Mouse (Mus musculus): ENCODE data around the gene Cdhr3.

Cdhr3 gene

DNA sequence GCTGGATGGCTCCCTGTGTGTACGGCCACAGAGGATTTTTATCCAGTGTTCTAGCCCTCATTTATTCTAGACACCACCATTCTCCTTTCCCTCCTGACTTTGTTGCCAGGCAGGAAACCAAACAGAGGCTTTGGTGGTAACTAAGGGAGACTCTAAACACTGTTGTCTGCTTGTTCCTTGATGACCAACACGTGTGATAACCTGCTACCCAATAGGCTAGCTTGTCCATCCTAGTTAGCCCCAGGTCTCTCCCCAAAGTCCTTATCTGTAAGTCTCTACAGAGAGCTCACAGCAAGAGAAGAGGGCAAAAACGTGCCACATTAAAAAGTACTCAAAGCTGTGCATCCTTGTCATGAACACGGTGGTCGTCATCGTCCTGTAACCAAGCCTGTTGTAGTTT lies at the start of gene Cdhr3:
Gene Cdhr3, minus strand, starts transcription at position 101 of the 400 bp plus-strand sequence.
- no peak for DNase-seq (ENCODE audit: inconsistent age in 2 of 2, low spot score in 1 of 2)

DNA sequence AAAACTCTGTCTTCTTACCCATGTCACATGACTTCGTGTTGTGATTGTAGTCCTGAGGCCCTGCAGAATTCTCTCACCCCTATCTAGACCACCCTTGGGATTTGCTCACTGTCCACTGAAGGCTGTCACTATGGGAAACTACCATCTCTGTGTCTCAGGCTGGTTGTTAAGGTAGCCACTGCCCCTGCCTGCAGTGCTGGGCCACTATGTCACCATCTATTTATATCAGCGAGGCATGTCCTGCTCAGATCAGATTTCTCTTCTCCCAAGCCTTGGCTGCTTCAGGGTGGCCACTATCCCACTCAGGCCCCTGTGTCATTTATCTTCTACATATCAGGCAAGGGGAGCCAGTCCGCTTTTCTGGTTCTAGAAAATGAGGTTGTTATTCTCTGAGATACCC lies 46.4 kb upstream of the Cdhr3 start:
- no peak for DNase-seq (ENCODE audit: inconsistent age in 2 of 2, low spot score in 1 of 2)

DNA sequence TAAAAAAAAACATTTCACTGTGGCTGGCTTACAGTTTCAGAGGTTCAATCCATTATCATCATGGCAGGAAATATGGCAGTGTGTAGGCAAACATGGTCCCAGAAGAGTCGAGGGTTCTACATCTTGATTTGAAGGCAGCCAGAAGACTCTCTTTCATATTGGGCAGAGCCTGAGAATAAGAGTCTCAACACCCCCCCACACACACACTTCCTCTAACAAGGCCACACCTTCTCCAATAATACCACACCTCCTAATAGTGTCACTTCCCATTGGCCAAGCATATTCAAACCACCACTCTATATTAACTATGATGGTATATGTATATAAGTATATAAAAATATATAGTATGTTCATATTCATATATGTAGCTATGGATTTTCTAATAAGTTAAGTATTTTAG lies 45.2 kb upstream of the Cdhr3 start:
- no peak for DNase-seq (ENCODE audit: inconsistent age in 2 of 2, low spot score in 1 of 2)

DNA sequence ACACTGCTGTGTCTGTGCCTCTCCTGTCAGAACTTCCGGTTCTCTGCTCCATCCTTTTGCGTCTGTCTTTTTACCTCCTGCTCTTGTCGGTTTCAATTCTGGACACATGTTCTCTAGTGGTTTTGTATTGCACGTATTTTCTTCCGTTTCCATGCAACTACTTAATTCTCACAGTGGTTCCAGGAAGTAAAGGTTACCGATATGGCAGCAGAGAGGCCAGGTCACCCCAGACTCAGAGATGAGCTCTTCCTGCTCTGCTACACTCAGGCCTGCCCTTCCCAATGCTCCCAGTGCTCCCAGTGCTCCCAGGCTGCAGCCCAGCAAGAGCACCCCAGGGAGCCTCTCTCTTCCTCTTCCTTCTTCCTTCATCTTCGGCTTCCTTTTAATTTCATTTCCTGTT lies 39.1 kb upstream of the Cdhr3 start:
- DNase-seq (ENCODE audit: inconsistent age in 2 of 2, low spot score in 1 of 2), result no peak

DNA sequence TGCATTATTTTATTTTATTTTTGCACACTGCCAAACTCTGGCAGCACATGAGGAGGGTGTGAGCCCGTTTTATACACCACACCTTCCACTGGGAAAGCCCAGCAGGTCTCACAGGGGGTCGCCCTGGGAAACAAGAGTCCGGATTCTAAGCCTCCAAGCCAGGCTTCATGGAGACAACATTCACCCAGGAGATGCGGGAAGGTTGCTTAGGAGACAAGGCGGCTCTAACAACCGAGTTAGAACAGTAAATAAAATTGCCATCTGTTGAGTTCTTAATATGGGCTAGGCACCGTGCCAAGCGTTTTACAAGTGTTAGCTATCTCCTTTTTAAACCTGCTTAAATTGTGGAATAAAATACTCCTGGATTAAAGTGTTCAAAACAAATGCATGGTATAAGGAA lies 37.7 kb upstream of the Cdhr3 start:
- DNase-seq (ENCODE audit: inconsistent age in 2 of 2, low spot score in 1 of 2), result no peak

DNA sequence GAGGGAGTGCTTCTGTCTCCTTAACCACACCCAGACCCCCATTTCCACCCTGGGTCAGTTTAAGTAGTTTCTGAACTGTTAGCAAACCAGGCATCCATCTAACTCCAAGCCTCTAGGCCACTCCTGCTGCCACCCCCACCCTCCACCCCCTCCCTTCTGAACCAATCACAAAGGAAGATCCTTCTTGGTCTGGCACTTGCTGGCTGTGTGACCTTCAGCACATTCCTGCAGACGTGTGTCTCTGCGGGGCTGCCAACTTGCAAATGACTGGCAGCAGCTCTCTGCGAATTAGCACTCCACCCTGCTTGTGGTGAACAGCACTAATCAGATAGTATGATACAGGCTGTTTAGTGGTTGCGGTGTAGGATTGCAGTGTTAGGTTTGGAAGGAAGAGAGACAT lies 36.7 kb upstream of the Cdhr3 start:
- peak; percentile 38 to 58 for DNase-seq (ENCODE audit: inconsistent age in 2 of 2, low spot score in 1 of 2)

DNA sequence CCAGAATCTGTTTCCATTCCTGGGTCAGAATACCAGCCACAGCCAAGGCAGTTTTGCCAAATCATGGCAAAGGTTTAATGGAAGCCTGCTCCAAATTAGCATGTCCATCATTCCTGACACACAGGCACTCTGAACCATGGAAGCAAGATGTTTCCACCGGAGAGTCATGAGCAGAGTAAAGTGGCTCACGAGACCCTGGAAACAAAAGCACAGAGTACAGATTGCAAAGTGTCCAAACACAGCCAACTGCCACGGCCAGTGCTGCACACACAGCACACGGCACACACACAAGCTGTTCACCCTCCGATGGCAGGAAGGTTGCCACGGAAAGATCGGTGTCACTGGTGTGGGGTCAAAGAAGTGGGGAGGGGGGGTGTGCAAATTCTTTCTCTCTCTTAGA lies 36.0 kb upstream of the Cdhr3 start:
- no peak for DNase-seq (ENCODE audit: inconsistent age in 2 of 2, low spot score in 1 of 2)

DNA sequence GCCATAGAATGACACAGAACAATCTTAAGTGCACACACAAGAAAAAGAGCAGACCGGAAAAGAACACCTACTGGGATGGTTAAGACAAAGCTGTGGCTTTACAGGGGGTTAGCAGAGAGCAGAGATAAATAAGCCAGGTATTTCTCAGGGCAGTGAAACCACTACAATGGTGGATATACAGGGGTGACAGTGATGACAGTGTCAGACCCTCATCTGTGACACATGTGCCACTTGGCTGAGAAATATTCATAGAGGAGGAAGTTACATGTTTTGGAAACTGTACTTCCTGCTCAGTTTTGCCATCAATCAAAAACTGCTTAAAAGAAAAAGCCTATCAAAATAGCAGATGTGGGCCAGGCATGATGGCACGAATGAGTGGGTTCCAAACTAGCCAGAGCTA lies 35.4 kb upstream of the Cdhr3 start:
- DNase-seq (ENCODE audit: inconsistent age in 2 of 2, low spot score in 1 of 2), result no peak

DNA sequence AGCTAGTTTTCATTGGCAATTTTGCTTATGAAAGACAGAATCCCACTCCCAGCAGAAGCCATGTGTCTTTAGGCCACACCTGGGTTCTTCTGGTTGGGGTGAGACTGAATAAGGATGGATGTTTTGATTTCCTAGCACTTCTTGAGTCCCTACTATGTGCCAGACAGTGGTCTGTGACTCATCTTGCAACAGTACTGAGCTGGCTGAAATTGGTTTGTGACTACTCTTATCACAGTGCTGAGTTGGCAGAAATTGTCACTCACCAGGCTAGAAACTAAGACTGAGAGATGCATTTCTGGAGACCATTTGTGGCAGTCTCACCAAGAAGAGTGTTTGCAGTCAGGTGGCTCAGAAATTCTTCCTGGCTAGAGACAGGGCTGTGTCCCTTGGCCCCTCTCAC lies 33.6 kb upstream of the Cdhr3 start:
- DNase-seq (ENCODE audit: inconsistent age in 2 of 2, low spot score in 1 of 2), result no peak

DNA sequence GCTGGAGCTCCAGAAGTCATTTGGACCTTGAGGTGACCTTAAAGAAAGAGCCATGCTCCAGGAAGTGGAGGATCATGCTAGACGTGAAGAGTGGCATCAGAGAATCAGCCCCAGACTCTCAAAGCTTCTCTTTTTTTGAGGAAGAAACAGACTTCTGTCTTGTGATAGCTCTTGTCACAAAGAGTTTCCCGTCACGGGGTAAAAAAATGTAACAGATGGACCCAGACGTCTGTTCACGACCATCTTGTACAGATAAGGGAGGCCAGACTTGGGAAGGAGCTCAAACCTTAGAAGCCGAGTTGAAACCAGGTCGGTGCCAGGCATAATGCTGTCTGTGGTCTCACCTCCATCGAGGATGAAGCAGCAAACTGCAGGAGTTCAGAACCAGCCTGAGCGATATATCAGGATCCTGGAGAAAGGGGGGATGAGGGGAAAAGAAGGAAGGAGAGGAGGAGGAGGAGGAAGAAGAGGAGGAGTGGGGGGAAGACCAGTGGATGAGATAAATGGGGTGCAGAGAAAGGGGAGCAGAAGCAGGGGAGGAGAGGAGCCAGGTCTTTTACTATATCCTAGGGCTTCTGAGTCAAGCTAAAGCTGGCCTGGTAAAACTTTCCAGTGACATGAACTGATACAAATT lies 33.0 kb upstream of the Cdhr3 start:
- DNase-seq (ENCODE audit: inconsistent age in 2 of 2, low spot score in 1 of 2), result no peak

DNA sequence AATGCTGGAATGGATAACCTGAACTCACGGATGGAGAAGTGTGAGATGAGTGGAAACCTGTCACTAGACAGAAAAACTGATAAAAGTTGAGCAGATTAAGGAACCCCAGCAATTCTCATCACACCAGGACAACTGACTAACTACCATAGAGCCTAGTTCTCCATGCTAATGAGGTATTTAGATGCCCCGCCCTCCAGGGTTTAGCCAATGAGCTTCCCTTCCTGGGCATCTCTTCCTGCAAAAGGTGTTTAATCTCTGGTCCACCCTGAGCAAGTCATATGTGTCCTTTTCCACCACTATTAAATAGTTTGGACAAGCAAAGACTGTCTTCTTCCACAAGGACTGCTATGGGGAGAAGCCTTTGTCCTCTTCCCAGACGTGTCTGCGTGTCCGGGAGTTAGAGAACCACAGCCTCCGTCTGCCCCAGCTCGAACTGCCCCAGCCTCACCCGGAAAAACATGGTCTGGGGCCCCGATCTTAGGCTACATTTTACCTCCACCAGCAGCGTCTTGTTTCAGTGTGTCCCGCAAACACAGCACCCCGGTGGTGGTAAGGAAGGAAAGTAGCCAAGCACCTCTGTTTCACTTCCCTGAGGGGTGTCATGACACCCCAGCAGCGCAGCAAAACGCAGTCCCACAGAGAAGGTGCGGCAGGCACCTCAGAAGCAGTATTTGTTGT lies 26.1 kb upstream of the Cdhr3 start:
- DNase-seq (ENCODE audit: inconsistent age in 2 of 2, low spot score in 1 of 2), result no peak

DNA sequence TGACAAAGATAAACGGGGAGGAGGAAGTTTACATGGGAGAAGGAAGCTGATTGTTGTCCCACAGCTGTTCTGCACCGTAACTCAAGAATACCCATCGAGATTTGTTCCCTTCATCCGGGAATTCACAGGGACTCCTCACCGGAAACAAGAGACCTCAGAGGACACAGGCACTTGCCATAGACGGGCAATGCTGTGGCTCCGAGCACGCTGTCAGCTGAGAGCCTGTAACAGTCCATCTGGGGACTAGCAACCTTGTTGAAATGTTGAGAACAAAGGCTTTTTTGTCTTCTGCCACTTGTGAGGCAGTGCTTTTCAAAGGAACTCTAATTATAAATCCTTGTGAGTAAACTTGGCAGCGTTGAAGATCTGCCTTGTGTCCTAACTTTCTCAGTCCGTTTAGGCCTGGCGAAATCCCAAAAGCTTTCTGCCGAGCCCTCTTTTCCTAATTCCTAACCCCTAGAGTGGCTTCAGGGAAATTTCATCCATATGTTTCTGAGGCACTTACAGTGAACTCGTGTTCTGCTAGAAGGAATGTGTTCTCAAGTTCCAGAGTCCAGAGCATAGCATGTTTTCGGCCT lies 18.3 kb upstream of the Cdhr3 start:
- DNase-seq (ENCODE audit: inconsistent age in 2 of 2, low spot score in 1 of 2), result peak; percentile 25 to 70

DNA sequence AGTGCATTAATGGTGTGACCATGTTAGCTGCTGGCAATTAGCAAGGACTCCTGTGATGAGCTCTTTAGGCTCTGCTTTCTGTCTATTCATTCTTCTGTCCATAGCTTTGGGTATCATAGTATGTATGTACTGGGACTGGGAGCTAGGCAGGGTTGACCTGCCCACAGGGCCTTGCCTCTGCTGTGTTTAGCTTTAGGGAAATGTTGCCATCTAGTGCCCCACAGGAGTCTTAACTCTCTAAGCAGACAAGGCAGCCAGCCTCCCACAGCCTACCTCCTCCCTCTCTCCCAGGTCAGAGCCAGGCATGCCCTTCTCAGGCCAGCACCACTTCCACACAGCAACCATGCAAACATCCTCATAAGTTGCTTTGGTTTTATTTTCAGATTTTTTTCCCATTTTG lies 16.9 kb upstream of the Cdhr3 start:
- DNase-seq (ENCODE audit: inconsistent age in 2 of 2, low spot score in 1 of 2), result peak; percentile 51 to 79

DNA sequence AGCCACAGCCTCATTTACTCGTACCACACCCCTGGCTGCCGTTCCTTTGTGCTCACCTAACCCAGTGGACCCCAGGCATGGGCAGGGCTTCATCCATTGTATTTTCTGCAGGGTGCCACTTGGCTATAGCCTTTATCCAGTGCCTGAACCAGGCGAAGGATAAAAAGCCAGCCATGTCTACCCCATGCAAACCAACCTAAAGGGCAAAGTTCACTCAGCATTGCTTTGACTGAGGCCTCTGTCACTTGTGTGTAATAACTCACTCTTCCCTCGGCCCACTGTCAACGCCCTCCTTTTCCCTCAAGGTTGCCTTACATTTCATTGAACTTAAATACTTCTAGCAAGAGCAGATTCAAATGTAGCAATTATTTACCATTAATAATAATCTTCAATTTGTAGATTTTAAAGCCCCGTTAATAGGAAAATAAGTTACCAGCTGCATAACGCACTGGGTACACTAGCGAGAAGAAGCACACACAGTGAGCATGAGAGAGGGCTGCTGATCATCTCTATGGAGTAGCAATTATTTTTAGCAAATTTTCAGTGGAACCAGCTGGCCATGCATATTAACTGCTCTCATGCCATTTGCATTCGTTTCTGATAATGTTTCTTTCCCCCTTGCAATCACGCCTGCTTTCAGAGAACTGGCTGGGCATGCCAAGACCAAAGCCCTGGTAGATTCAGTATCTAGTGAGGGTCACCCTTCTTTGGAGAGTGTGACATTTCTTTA lies 13.9 kb upstream of the Cdhr3 start:
- no peak for DNase-seq (ENCODE audit: inconsistent age in 2 of 2, low spot score in 1 of 2)

DNA sequence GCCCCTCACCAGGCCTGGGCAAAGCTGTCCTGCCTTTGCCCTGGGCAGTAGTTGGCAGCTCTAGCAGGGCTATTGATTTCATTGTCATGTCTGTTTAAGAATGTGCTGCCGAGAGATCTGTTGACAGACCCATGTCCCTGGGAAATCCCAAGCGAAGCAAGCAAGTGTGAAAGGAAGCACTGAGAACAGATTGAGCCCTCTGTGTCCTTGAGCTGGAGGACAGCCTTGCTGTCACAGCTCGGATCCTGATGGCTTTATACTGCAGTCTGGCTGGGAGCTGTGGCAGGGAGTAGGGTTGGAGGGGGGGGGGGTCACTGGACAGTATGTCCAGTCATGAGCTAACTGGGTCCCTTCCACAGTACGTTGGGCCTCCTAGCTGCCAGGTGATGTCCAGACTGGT lies 13.0 kb upstream of the Cdhr3 start:
- peak; percentile 69 to 77 for DNase-seq (ENCODE audit: inconsistent age in 2 of 2, low spot score in 1 of 2)

DNA sequence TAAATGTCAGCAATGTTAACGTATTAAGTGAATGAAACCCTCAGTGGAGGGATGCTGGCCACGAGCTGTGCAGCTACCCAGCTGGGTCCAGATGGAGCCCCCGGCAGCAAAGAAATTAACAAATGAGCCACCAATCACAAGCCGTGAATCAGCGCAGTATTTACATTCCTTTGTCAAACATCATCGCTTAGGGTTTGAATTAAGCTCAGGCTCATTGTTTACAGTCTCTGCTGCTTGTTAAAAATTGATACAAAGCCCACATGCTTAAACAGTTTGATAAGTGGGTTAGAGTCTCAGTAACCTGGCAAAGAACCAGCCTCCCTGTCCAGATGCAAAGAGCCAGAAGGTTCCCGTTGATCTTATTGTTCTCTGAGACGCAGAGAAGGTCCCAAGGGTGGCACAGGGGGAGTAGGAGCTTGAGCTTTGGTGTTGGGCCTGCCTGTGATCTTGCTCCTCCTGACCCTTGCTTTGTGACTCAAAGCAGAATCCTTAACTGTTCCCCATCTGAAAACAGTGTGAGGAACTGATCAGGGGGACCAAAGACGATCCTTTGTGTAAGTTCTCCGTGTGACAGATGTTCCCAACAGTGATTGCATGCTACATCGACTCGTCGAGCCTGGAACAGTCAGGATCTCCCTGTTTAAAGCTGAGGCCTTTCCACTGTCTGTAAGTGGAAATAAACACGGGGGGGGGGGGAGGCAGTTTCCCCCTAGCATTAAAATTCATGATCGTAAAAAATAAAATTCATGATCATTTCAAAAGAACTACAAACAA lies 9.9 kb upstream of the Cdhr3 start:
- DNase-seq (ENCODE audit: inconsistent age in 2 of 2, low spot score in 1 of 2), result no peak

DNA sequence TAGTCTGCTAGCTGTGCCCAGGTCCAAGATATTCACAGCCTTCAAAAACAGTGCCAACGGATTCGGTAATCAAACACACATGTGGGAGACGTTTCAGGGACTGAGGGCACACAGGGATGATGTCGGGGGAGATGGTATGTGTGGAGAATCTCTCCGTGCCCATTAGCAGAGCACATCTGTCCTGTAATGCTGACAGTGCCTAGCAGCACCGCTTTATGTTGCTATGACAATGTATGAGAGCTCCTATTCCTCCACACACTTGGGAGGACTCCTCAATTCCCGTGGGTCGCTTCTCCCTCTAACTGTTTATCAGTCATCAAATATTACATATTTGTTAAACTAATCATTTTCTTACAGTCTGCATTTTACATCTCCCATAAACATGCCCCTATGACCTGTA lies 9.0 kb upstream of the Cdhr3 start:
- no peak for DNase-seq (ENCODE audit: inconsistent age in 2 of 2, low spot score in 1 of 2)

DNA sequence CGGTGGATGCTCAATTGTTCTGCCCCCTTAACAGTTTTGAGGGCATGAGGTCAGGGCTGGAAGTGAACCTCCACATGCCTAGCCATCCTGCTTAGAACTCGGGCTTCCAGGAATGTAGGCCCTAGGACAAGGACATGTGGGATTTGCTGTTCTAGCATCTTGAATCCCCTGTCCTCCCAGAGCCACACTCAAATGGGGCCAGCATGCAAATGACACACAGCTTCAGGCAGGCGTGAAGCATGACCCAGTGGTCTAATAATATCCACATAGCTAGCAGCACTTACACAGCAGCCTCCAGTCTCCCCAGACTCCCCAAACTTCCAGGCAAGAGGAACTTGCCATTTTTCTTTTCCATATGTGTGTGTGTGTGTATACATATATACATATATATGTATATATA lies 3.3 kb upstream of the Cdhr3 start:
- no peak for DNase-seq (ENCODE audit: inconsistent age in 2 of 2, low spot score in 1 of 2)

DNA sequence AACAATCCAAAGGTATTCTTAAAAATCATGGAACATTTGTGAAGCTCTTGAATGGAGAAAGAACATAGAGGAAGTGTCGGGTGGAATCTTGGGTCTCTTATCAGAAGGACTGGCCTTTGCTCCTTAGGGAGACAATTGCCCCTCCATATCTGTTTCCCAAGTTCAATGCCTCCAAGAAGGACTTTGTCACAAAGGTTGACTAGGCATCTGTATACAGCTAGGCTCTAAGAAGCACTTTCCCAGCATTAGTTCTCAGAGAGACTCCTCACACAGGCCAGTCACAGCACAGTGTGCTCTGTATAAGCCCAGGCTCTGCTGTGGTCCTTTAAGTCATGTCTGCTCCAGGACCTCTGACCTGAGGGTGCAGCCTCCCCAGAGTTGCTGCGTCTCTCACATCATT lies 479 bp downstream of the Cdhr3 start:
- no peak for DNase-seq (ENCODE audit: inconsistent age in 2 of 2, low spot score in 1 of 2)

DNA sequence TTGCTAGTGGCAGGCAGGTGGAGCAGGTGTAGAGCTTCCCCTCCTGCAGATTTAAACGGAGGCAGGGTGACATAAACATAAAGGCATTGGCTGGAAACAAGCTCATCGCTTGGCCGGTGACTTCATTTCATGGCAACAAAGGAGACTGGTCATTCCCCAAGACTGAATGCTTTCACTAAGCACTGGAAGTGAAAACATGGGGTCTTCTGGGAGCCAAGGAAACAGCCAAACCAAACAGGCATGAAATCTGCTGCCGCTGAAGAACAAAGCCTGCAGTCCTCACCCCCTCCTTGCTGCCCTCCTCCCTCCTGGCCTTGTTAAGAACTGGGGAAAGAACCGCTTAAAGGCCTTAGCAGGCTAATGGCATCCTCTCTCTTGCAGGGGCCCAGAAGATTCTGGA lies 6.5 kb downstream of the Cdhr3 start:
- no peak for DNase-seq (ENCODE audit: inconsistent age in 2 of 2, low spot score in 1 of 2)

DNA sequence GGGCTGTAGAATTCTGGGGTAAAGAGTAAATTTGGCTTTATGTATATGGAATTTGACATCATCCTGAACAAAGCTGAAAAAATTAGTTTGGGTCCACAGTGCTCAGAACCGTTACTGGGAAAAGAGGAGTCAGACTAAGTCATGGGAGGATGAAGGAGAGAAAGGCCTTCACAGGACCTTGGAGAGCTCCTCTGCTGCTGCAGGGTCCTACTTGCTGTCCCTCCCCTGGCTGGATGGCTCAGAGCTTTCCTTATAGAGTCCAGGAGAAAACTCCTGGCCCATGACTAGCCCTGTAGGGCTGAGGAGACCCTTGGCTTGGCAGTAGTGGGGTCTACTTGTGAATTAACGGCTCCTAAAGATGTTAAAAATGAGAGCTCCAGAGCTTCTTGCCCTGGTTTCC lies 8.0 kb downstream of the Cdhr3 start:
- DNase-seq (ENCODE audit: inconsistent age in 2 of 2, low spot score in 1 of 2), result peak in 1 of 2 experiments; percentile 55

All from adrenal gland, adult (tissue).